Mouse (Mus musculus) spleen, adult 10 weeks (tissue): ENCODE data around the gene Zfp945. TPM values are rescaled to one million over a fixed set of nuclear protein-coding genes. Genes with fewer than 3 reads are reported as not detected.

Experiments used
- polyA plus RNA-seq: library from polyadenylated mRNA; stranded (reverse); fragments of 350-450 nt; fragmentation: Illumina TruSeq; extraction: RNeasy Lipid Tissue Mini Kit (QIAGEN cat#74804); gene quantifications from one replicate; pipeline ENCODE4 v1.2.3, GENCODE M21; 2015; ENCODE audit warnings: low replicate concordance; ENCODE audit not compliant: insufficient read depth

The Zfp945 gene
- 24.2 TPM for polyA plus RNA-seq

DNA sequence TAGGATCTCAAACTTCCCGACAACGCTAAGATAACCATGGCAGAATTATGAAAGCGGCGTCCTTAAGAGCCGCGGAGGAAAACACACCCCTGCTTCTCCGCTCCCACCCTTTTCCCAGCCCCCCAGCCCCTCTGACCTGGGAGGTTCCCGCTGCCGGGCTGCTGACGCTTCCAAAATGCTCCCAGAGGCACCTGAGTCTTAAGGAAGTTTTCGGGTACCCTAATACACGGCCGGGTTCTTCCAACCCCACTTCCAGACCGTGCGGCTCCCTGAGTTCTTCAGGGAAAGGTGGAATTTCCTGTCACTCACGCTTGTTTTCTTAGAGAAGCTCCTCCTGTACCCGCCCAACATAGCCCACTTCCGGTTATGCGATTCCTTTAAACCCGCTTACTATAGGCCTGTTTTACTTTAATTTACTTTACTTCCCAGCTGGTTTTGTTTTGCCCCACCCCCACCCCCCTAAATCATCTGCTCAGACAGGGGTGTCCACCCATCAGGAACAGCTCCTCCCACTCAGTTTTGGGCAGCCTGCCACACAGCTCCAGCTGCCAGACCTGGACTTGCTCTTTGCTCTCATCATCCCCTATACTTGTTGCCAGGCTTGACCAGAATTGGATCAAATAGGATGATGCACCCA lies at the start of gene Zfp945:
Zfp945 (minus strand) TSS at position 290 of the 637 bp plus-strand sequence.

Other genes with a start within 250 kb of the Zfp945 start
- not detected for gene Vmn2r113, start 75.8 kb upstream of the Zfp945 start, polyA plus RNA-seq
- gene Vmn2r-ps130, start 194.0 kb upstream of the Zfp945 start, polyA plus RNA-seq = not detected